Mouse (Mus musculus) hematopoietic multipotent progenitor cell, adult 10-12 weeks (in vitro differentiated cells): Measurements from ENCODE around the gene Ptprj. TPM values are rescaled to one million over a fixed set of nuclear protein-coding genes. Genes with fewer than 3 reads are reported as not detected.

Experiments
- polyA plus RNA-seq: library from polyadenylated mRNA; stranded (reverse); fragments of >175 nt; gene quantifications from 2 replicates; pipeline ENCODE4 v1.2.3, GENCODE M21; 2012; ENCODE audit warnings: low replicate concordance

Gene Ptprj
- polyA plus RNA-seq = 10.2 and 10.6 TPM in 2 replicates

DNA sequence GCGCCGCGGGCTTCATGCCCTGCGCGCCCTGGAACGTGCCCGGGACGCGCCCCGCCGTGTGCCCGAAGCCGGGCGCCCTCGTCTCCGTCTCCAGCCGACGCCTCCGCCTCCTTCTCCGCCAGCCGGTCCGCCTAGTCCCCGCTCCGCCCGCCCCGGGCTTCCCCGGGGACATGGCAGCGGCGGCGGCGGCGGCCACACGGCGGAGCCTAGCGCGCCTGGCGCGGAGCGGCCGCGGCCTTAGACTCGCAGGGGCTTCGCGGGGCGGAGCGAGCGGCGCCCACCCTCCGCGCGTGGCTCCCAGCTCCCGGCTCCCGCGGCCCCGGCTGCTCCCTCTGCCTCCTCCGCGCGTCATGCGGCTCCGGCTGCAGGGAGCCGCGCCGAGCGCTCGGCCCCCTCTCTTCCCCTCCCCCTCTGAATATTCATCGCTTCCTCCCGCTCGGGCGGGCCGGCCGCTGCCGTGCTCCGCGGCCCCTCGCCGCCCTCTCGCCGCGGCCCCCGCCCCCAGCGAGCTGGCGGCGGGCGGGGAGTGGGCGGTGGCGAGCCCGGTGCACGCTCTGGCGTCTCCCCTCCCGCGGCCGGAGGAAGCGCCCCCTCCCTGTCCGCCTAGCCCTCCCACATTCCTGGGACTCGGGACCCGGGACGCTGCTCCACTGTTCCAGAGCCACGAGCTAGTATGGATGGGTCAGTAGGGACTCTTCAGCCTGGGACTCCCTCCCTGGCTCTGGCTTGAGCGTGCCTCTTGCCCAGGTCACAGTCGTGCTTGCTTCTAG, at the start of gene Ptprj:
Ptprj (minus strand) TSS at position 412 of the 770 bp plus-strand sequence.

DNA sequence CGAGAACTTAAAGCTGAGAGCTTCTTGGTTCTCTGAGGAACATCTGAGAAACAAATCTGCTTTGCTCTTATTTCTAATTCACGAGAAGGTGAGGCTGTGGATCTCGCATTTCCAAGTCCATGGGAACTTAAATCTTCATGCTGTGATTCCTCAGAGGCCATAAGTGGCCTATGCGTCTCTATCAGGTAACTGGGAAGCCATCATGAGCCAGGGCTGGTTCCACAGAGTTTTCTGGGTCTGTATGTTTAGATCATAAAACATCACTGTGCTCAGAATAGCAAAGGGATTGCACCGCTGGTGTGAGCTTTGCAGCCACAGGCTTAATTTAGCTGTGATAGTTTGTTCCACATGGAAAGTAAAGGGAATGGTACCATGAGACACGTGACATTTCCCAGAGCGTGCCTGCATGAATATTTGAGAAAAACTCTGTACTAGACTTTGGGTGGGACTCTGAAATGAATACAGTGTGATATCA, 181.8 kb downstream of the Ptprj start, which contains the start of gene Olfr1274-ps:
Olfr1274-ps (plus strand) TSS at position 51 of the 475 bp plus-strand sequence.

Other genes starting within 250 kb of the Ptprj start
- gene Olfr1274-ps, start 182.0 kb downstream of the Ptprj start, polyA plus RNA-seq = not detected in 2 replicates
- 3.3 and 6.8 TPM in 2 replicates for gene Nup160, start 96.6 kb upstream of the Ptprj start, polyA plus RNA-seq
- 84.0 and 97.5 TPM in 2 replicates for gene Fnbp4, start 164.7 kb upstream of the Ptprj start, polyA plus RNA-seq
- not detected in 2 replicates for gene Agbl2, start 202.1 kb upstream of the Ptprj start, polyA plus RNA-seq